Mouse (Mus musculus) stomach, postnatal 0 days (tissue): ENCODE results near the gene Plcb1.

ENCODE experiments used
- CTCF ChIP-seq: IDR thresholded peaks from 2 replicates; pipeline ENCODE4 v1.5.1; 2016; ENCODE audit warnings: antibody characterized with exemption, low read depth, mild to moderate bottlenecking, moderate library complexity
- EP300 ChIP-seq: optimal IDR thresholded peaks from 2 replicates; pipeline ENCODE3; 2016; ENCODE audit warnings: antibody characterized with exemption

DNA sequence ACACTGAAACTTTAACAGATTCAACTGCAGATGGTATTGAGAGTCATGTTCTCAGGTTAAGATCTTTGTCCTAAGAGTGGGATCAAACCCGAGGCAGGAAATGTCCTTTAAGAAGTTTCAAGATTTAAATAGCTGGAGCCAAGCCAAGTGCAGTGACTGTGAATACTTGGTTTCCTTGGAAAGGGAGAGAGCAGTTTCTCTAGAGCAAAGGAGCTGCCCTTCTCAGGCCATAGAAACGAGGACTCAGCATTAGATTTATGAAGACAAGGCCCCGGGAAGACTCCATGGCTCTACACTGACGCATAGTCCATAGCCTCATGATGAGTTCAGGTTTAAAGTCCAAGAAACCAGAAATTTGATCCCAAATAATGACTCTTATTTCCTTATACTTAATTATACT is 457.9 kb downstream of the Plcb1 start:
- TF ChIP-seq CTCF = no peak
- TF ChIP-seq EP300 = no peak
